Mouse (Mus musculus) spleen, postnatal 4 days (tissue): ENCODE results near the gene Unc5c.

Experiments used
- DNase-seq, 2 experiments: peaks; one replicate each; pipeline ENCODE4 v3.0.0; 2022; ENCODE audit warnings: low spot score in 2 of 2

Gene Unc5c

DNA sequence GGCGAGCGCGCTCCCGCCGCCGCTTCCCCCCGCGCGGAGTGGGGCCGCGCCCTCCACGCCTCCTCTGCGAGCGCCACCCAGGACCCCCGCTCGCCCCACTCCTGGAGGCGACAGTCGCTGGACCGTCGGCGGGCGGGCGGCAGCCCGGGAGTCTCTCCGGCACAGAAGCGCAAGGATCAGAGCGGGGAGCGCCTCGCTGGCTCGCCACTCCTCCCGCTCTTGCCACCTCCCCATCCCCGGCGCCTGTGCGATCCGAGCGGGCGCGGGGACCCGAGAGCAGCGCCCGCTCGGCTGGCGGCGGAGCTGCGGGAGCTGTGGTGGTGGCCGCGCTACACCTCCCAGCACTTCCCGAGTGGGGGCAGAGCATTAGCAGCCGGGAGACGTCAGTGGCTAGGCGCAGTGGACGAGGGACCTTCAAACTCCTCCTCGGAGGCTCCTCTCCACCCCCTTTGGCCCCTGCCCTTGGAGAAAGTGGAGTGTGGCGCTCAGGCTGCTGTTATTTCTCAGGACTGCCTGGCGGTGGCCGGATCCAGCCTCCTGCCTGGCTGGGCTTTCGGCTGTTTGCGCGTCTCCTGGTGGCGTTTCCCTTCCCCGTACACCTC lies at the start of gene Unc5c:
Gene Unc5c (plus strand): TSS at position 113 of the 602 bp plus-strand sequence.
- peak; percentile 13 to 62 for DNase-seq

DNA sequence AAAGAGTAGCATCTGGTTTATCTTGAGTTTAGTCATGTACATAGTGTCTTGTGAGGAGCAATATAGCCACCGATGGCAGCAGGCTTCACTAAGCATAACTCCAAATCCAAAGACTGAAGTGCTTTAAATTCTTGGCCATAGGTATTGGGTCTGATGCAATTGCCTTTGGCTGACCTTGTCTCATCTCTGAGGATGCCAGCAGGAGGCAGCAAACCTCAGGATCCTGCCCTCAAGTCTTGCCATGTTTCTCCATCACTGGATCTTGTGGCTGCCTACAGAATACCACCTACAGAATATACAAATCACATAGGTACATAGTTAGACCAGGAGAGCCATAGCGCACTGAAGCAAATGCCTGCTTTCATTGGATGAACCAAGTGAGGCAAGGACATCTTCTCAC lies 7.5 kb upstream of the Unc5c start:
- no peak for DNase-seq

DNA sequence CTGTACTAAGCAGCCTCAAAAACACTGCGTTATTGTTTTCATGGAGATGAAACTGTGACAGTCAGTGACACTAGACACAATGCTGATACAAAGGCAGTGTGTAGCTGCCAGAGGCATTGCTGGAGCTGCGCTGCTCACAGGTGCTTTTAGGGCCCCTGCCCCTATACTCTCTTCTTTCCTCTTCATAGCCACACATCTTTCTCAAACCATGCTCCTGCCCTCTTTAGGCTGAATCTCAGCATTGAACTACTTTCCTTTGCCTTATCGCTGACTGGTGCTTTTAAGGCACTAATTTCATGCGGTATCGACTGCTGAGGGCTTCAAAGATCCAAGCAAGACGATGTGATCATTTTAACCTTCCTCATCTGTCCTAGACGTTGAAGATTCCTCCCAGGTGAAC lies 2.5 kb upstream of the Unc5c start:
- DNase-seq, result no peak

DNA sequence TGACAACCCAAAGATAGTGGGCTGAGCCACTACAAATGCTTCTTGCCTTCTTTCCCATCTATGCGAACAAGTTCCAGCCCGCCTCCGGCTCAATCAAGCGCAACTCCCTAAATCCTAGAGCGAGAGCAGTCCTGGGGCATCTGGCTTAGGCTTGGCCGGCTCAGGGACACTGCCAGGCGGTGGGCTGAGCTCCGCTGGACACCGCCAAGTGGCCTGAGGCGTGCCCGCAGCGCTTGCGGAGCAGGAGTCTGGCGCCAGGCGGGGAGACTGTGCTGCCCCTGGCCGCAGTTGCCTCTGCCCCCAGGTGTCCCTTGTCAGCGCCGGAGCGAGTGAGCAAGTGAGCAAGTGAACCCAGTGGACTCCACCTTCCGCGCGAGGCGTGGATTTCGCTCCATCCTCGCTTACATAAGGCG lies 319 bp upstream of the Unc5c start:
- peak in 1 of 2 experiments; percentile 60 for DNase-seq

DNA sequence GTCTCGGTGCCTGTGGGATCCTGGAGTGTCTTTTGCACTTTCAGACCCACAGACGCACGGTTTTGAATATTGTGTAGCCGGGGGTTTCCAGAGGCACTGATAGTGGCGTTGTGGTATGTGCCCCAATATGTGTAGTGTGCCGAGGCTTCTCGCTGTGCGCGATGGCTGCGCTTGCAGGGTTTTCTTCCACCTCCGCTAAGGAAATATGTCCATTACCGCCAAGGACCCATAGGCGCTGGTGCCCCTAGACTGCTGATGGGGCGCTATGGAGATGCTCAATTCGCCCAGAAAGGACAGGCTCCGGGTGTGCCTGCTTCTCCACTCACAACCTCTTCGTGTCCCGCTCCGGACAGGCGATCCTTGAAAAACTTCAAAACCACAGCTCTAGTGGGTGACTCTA lies 1.0 kb downstream of the Unc5c start:
- DNase-seq, result no peak

DNA sequence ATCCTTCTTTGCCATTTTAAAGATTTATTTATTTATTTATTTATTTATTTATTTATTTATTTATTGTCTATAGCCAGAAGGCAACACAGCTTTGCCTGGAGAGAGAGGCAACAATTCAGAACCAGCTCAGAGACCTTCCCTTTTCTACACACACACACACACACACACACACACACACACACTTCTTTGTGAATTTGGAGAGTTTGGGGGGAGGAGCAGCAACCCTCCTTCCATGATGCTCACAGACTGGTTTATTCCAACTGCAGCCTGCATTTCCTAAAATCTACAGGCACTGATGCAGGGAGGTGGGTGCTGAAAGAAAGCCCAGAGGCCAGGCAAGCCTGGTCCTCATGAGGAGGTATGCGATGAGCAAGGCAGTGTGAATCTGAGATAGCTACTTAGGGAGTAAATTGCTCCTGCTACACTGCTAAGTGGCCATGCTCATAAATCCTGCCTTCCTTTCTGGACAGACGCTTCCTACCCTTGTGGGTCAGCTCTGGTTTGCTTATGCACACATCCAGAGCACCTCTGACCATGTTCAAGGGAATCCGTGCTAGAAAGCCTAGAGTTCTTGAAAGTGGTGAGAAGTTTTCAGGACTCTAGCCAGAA lies 1.8 kb downstream of the Unc5c start:
- DNase-seq, result no peak

DNA sequence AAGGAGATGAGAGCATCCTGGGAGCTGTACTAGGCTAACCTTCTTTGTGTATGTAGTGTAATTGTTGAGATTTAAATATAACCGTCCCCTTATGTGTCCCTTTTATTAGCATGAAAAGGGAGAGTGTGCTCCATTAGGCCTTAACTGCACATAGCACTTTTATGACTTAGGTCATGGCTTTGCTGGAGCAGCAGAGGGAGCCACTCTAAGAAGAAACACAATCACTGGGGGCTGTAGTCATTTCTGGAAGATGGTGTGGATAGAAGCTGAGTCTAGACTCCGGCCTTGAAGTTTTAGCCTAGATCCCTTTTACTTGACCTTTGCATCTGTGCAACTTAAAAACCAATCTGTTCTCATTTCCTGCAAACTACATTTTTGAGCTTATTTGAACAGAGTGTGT lies 4.3 kb downstream of the Unc5c start:
- DNase-seq, result no peak

DNA sequence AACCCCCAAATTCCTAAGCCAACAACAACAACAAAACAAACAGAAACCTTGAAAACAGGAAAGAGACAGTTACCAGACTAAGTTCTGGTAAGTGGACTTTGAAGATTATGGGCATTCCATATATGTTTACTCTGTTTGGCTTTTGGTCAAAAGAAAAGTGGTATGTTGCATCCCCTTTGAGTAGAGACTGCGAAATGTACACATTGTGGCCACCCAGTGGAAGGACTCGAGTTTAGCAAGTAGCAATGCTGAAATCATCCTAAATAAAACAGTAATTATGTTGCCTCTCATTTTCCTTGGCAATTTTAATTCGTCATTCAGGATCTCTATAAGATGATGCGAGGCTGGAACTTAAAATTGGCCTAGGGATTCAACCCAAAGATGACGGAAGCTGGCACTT lies 8.2 kb downstream of the Unc5c start:
- no peak for DNase-seq

DNA sequence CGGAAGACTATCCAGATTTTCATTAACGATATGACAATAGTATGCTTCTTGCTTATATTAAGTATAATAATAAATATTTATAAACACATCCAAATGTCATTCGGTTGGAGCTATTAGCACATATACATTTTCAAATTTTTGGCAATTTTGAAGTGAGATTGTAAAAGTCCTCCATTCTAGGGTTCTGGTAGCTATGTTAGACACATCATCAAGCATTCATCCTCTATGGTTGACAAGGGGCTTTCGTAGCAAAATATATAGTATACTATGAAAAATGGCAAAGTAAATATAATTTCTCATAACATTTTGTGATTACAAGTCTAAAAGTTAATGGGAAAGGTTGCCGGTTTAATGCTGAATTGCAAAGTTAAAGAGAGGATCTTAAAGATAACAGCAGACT lies 10.4 kb downstream of the Unc5c start:
- no peak for DNase-seq

DNA sequence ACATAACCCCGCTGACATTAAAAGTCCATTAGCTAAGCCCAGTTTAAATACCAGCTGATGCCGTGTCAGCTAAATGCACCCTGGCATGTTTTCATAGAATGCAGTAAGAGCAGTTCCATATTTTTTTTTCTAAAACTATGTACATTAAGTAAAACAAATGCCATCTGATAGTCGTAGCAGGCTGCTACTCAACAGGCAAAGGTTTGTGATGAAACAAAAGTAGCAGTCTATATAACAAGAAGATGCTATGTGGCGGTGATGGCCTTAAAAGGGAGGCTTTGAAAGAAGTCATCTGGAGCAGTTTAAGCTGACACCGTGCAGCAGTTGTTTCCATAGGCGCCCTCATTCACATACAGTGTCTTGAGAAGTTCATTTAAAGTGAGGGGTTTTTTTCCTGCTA lies 10.9 kb downstream of the Unc5c start:
- no peak for DNase-seq

DNA sequence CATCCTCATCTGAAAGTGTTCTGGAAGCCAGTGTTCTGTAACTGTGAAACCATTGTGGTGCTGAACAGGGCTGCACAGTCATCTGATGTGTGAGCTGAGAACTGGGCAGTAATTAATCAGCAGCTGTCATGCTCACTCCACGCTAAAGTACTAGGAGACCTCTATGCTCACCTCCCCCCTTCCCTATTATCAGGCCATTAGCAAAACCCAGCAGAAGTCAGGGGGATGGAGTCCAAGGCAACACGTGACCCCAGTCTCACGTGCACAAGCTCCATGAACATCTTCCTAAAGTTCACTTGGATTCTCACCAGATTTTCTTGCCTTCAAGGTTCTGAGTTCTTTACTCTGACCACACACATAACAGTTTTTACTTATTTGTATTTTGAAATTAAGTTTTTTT lies 11.7 kb downstream of the Unc5c start:
- DNase-seq, result no peak

DNA sequence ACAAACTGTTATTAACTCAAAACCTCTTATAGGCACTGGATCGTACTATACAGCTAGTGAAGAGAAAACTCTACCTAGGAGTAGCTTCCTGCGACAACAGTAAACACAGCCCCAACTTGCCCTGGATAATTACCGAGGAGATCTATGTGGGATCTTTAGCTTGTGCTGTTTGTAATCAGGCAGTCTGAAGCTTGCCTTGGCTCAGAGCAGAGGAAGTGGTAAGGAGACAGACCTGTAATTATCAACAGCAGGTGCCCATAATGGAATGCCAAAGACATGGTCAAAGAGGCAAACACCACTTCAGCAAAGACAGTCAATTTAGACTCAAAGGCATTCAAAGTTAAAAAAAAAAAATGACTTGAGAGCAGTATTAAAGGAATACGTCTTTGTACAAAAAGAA lies 17.4 kb downstream of the Unc5c start:
- DNase-seq, result no peak

DNA sequence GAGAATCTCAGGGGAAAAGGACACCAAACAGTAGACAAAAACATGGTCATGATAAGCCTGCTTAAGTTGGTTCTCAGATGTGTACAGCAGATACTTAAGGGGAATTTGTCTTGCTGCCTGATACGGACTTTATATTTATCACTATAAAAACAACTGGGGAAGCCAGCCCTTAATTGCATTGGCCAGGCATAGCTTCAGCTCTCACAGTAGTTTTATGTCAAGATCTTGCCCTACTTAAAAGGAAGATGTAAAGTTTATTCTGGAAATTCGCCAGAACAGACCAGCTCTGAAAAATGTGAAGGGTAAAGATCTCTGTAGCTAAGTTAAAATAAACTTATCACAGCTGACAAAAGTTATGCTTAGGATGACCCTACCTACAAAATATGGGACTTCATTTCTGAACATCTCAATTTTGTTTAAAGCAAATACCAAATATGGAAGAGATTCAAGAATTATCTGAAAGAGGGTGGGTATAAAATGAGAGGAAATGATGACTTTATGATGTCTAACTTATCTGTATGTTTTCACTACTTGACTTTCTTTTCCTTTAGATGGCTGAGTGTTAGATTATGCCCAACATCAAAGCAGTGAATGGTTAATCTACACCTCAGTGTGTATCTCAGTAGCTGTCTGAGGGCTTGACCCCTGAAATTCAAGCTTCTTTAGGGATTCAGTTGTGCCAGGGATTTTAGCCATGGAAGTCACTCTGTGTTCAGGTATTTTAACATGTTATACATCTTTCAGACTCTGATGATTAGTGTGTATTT lies 18.8 kb downstream of the Unc5c start:
- DNase-seq, result no peak

DNA sequence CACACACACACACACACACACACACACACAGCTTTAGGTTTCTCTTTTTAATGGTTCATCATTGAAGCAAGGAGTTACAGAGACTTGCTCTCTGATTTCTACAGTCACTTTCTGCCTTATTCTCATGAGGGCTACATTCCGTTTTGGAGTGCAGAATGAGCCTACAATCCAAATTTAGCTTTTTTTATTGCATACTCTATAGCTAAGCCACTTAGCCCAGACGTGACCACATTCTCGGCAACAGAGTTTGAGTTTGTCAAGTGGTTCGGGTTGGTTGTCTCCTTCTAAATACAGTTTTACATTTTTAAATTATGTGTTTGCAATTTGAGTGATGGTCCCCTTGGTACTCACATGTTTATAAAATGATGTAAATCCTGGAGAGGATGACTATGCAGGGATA lies 20.2 kb downstream of the Unc5c start:
- no peak for DNase-seq

DNA sequence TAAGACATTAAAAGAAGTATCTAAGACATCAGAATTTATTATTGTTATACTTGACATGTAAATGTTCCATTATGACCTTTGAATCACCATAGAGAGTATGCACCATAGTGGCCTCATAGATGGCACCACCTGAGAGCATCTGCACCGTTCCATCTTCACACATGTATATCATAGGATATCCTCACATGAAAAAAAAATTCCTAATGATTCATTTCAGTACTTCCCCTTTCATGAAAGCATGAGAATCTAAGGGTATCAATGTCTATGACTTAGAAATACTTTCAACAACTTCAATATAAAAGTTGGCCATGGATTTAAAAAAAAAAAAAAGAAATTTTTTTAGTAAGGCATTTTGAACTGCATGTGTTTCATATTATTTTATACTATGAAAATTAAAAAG lies 25.6 kb downstream of the Unc5c start:
- DNase-seq, result no peak

DNA sequence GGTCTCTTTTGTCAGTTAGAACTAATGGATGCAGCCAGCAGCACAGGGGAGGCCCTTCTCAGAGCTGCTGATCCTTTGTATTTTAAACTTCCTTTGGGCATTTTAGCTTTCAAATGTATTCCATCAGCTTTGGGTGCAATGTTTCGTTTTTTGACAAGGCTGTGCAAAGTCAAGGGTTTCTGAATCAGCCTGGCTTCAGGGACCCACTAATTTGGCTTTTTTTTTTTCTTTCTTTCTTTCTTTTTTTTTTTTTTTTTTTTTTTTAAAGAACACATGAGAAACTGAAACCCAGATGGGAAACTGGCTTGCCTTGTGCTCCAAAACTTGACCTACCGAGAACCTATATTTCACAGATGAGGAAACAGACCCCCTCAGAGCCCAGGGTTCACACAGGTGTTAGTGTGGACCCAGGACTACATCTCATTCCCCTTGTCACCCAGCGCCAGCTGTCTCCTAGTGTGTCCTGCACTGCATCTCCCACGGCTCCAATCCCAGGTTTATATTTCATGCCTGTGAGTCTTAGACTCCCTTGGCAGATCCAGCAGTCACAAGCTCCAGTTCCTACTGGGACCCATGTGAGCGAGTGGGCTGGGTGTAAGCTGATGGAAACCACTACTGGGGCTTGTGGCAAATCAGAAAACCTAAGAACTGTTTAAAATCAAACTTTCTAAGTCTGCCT lies 26.4 kb downstream of the Unc5c start:
- DNase-seq, result no peak

DNA sequence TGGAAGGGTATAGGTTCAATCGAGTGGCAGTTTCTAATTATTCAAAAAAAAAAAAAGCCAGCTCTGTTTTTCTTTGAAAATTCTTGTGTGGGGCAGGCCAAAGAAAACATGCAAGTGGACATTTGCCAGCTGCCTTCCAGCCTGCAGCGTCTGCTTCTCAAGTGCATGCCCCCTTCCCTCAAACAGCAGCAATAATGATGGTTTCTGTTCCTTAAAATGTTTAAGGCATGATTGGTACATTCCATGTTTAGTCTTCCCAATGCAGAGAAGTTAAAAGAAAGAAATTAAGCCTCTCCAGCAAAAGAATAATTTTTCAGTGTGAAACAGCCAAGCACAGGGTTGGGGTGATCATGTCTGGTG lies 26.9 kb downstream of the Unc5c start:
- no peak for DNase-seq

DNA sequence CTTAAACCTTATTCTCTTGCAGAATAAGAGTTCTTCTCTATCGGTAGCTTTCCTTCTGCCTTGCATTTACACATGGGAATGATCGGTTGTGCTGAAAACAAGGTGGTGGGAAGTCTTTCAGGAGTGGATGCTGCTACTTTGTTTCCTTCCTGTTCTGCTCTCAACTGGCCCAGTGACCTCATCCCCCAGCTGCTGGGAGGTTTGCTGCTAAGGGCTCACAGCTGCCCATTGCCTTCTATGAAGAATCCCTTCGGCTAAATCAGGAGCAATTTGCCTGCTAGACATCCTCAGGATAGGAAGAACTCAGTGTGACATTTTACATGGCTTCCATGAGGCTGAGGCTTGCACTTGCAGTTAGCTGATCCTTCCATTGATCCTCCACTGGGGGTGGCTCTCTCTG lies 28.0 kb downstream of the Unc5c start:
- no peak for DNase-seq

DNA sequence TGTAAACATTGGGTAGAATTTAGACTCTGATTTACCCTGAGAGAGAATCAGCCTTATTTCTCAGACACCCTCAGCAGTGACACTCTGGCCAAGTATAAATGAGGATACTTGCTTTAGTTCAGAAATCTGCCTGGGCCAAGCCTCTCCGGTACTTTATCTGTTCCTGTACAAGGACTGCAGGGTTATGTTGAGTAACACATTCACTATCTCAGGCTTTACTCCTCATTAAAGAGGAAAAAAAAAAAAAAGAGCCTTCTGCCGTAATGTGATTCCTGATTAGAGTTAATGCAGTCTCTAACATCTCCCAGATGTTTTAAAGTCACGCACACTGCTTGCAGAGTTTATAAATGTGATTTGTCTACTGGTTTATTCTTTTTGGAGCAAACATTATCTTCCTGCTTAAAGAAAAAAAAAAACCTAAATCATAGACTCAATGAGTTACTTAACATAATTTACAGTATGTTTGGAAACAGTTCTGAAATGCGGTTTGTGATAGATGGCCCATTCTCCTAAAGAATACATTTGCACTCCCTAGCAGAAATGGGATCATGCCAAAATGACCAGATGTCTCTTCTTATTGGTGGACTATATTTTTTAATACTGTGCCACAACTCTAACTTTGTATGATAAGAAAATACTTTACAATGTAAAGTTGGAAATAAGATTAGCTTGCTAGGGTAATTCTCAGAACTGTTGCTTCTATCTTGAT lies 33.5 kb downstream of the Unc5c start:
- no peak for DNase-seq

DNA sequence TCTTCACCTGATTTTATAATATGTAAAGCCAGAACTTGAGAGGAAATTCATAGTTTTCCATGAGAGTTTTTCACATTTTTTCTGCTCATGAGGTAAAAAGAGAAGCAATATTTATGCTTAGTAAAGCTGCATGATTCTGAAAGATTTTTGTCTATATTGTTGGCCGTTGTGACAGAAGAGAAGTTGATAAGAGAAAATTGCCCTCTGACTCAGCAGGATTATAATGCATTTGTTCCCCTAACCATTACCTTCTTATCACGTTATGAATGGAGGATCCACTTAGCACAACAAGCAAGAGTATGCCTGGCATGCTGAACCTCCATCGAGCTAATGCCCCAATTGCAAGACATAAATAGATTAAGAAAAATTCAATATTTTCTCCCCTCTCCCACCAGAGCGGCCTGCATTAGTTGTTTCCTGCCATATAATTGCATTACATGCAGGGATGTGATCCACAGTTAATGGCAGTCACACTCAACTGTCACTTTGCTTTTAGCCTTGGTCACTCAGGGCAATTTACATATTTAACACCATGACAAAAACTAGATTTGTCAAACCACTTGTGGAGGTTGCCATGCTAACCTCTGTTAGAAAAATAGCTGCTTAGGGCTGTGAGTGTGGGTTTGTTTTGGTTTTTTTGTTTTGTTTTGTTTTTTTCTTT lies 37.0 kb downstream of the Unc5c start:
- no peak for DNase-seq

DNA sequence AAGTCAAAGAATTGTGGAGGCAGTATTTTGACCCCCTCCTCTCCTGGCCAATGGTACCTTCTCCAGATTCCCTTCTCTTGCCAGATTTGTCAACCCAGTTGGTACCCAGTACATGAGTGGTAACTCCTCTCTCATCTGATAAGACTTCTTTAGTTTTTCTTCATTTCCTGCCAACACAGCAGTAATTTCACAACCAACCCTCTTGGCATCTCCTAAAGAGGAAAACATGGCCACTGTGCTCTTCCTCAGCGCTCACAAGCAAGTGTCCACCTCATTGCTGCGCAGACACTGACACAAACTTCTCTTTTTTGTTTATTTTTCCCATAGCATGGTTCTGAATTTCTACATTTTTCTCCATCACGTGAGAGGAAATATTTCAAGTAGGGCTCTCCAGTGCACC lies 38.3 kb downstream of the Unc5c start:
- no peak for DNase-seq

DNA sequence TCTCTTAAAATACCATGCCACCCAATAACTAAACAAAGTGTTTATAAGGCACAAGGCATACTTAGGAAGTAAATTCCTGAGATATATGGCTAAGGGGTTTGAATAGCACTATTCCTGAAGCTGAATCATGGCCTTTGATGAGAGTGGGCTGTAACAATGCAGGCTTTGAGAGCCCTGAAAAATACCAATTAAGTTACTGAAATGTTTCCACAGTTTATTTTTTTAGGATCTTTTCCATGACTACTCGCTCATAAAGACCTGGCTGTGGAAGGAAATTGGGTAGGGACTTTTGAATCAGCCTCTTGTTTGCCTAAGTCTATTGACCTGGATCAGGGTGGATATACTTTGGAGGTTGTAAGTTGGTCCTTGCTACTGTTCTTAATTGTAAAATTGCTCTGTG lies 44.8 kb downstream of the Unc5c start:
- no peak for DNase-seq
